Mouse (Mus musculus) liver, adult 2 months (tissue): ENCODE measurements at regions not wholly inside any gene's neighbourhood (a gene's known extent, or its start where the extent isn't known, plus 50 kb on each side); places are given as distances from the start of the nearest gene placed in this dataset.

Experiments
- CTCF ChIP-seq: fragments of 200-500 bp; IDR thresholded peaks from 2 replicates; pipeline ENCODE4 v1.5.1; 2011; ENCODE audit warnings: low read depth, low read length, control low read depth
- POLR2A ChIP-seq: fragments of 200-500 bp; IDR thresholded peaks from 2 replicates; pipeline ENCODE4 v1.6.1; 2011; ENCODE audit warnings: low read length, control low read depth; ENCODE audit not compliant: insufficient read depth; ENCODE audit errors: extremely low read depth

DNA sequence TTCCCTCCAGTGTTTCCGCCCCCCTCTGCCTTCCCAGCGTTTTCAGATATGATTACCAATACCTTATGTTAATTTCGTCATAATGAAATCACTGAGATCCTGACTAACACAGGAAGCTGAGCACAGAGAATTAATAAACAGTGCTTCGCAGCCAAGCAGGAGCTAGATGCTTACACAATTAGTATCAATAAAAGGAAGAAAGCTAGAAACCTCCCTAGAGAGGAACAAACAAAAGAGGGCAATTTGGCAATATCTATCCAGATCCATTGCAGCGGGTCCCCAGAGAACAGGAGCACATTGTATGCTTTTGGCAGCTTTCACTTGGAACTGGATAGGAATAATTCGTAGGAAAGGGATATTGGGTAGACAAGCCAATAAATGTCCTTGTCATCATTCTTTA is 159.1 kb upstream of the Kbtbd8 start:
- TF ChIP-seq POLR2A (no peak), CTCF (no peak)
